Mouse (Mus musculus) midbrain, embryonic 16.5 days (tissue): ENCODE results near the gene Bsn. TPM values are rescaled to one million over a fixed set of nuclear protein-coding genes. Genes with fewer than 3 reads are reported as not detected.

ENCODE experiments used
- ATAC-seq: fragments of 200-750 bp; cut with Nextera tagmentation; 2 replicates; pipeline ENCODE4 v1.8.0; 2017; ENCODE audit warnings: moderate TSS enrichment
- H3K27ac ChIP-seq: fragments of 300-500 bp; sonication (generic); 2 replicates; pipeline ENCODE4 v1.5.1; 2014; ENCODE audit warnings: mild to moderate bottlenecking, low read length, mixed read lengths
- H3K27me3 ChIP-seq: fragments of 300-500 bp; sonication (generic); 2 replicates; pipeline ENCODE4 v1.6.1; 2014; ENCODE audit warnings: low read depth, low read length, mixed read lengths; ENCODE audit not compliant: control insufficient read depth, insufficient read depth
- H3K36me3 ChIP-seq: fragments of 300-500 bp; sonication (generic); 2 replicates; pipeline ENCODE4 v1.6.1; 2014; ENCODE audit warnings: mild to moderate bottlenecking, low read length, moderate library complexity, mixed read lengths; ENCODE audit not compliant: control insufficient read depth, insufficient read depth
- H3K4me1 ChIP-seq: fragments of 300-500 bp; sonication (generic); 2 replicates; pipeline ENCODE4 v1.6.1; 2014; ENCODE audit warnings: mild to moderate bottlenecking, low read length, mixed read lengths; ENCODE audit not compliant: control insufficient read depth, insufficient read depth
- H3K4me2 ChIP-seq: fragments of 300-500 bp; sonication (generic); 2 replicates; pipeline ENCODE4 v1.6.1; 2014; ENCODE audit warnings: mild to moderate bottlenecking, low read length, mixed read lengths
- H3K4me3 ChIP-seq: fragments of 300-500 bp; sonication (generic); 2 replicates; pipeline ENCODE4 v1.5.1; 2014; ENCODE audit warnings: low read depth, mild to moderate bottlenecking, low read length, moderate library complexity, mixed read lengths
- H3K9ac ChIP-seq: fragments of 300-500 bp; sonication (generic); 2 replicates; pipeline ENCODE4 v1.6.1; 2014; ENCODE audit warnings: low read depth, low read length, mixed read lengths
- H3K9me3 ChIP-seq: fragments of 300-500 bp; sonication (generic); replicated peaks from 2 replicates; pipeline ENCODE4 v1.6.1; 2014; ENCODE audit warnings: mild to moderate bottlenecking, low read length, mixed read lengths; ENCODE audit not compliant: control insufficient read depth, poor library complexity, severe bottlenecking
- WGBS: fragments of 180-500 bp; shearing (Covaris S2); extraction: QIAGEN DNeasy Blood & Tissue Kit; methylation state at CpG from one replicate; pipeline ENCODE4 v1.1.7; 2014; 5-methylcytosine and 5-hydroxymethylcytosine counted together
- microRNA-seq: library from miRNA; unstranded; fragments of <30 nt; microRNA quantifications from one replicate; pipeline ENCODE4, GENCODE M21; 2017
- polyA plus RNA-seq: library from polyadenylated mRNA; unstranded; fragments of >200 nt; fragmentation: Nextera tagmentation; extraction: Ambion mirVana; gene quantifications from 2 replicates; pipeline ENCODE4 v1.2.1, GENCODE M21; 2015

The Bsn gene
- polyA plus RNA-seq, 1 experiment from 2014 or later: 8.6 TPM

DNA sequence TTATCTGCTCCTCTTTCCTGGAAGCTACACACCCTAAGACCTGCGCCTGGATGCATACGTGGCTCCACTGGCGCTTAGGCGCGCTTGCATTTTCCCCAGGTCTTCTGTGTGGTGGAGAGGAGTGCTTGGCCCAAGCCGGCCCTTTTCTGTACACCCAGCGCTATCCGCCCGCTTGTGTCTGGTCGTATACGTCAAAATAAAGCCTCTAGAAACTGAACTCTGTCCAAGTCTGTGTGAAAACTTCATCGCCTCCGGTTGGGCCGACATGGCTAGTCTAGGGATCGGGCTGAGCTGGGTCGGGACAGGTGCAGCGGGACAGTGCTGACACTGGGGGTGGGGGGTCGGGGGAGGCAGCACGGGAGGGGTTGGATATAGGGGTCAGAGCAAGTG lies 141.6 kb downstream of the Bsn start:
- peak overlapping the region; percentile 77 for H3K4me3 ChIP-seq
- H3K36me3 ChIP-seq: peaks cover 18% of the 10 kb centered on the region
- peak overlapping the region; percentile 73 for H3K9ac ChIP-seq
- H3K27ac ChIP-seq: peak overlapping the region; percentile 58; the same call in 1 of the 2 replicates
- peak overlapping the region; percentile 89 for H3K4me2 ChIP-seq
- no peaks in the 10 kb centered on the region for H3K9me3 ChIP-seq
- peaks cover 18% of the 10 kb centered on the region for H3K4me1 ChIP-seq
- peak; percentile 50 for ATAC-seq
- no peaks in the 10 kb centered on the region for H3K27me3 ChIP-seq
- WGBS: under 1% methylated on average over 19 of the region's 19 CpGs

DNA sequence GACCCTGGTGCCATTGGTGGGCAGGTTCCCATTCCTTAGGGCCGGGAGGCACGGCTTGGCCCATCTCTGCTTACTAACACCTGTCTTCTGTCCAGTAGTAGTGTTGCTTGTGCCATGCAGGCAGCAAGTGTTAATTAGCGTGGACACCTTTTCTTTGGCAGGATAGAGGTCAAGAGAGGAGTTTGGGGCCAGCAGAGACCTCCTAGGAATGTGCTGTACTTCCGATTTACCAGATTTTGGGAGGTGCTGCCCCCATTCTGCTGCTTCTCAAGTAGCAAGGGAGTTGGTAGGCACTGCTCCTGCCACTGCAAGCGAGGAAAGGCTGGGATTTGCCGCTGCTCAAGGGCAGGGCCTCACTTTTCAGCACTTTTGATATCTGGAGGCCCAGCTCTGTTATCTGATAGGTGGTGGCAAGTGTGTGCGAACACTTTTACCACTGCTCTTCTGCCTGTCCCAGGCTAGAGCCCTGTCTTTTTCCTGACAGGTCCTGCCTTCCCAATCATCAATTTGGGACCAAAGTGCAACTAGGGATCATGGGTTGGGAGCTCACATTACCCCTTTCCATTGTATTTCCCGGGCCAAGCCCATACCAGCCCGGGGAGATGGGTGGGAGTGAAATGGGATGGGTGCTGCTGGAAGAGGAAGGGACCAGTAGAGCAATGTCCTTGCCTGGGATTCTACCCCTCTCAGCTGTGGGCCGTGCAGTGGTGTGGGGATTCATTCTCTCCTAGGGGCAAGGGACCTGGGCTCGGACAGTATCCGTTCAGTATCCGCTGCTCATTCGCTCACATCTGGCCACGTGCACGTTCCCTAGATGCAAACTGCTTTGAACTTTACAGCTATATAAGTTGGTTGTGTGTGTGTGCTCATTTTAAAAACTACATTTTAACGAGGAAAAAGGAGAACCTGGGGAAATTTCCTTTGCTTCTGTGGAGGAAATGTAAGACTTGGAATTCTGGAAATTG lies 142.3 kb downstream of the Bsn start:
- no peaks in the 10 kb centered on the region for H3K27me3 ChIP-seq
- 47% methylated on average over 17 of the region's 17 CpGs for WGBS
- no peak for ATAC-seq
- peaks cover 16% of the 10 kb centered on the region for H3K4me1 ChIP-seq
- H3K4me3 ChIP-seq: peak overlapping the region; percentile 77
- no peaks in the 10 kb centered on the region for H3K9me3 ChIP-seq
- H3K9ac ChIP-seq: peak overlapping the region; percentile 73
- peak overlapping the region; percentile 58; the same call in 1 of the 2 replicates for H3K27ac ChIP-seq
- H3K4me2 ChIP-seq: peak overlapping the region; percentile 89
- H3K36me3 ChIP-seq: peaks cover 18% of the 10 kb centered on the region

DNA sequence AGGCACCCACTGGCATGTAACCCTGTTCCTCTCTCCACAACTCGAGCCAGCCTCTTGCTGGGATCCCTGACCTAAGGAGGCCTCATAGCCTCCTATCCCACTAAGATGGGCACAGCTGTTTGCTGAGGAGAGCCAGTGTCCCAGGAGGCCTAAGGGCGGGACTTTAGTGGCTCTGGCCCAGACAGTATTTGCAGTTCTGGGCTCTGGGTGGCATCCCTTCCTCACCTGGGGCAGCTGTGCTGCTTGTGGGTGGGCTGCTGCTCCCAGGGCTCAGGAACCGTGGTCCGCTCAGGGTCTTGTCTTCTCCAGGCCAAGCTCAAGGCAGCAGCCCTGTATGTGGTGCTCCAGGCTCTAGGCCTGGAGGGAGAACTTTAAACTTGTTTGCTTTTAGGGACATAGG lies 143.6 kb downstream of the Bsn start:
- H3K4me2 ChIP-seq: no peak overlapping the region
- no peaks in the 10 kb centered on the region for H3K27me3 ChIP-seq
- no peak for ATAC-seq
- H3K4me3 ChIP-seq: no peak overlapping the region
- WGBS: 85% methylated on average over 4 of the region's 4 CpGs
- H3K27ac ChIP-seq: no peak overlapping the region
- peaks cover 16% of the 10 kb centered on the region for H3K4me1 ChIP-seq
- H3K9me3 ChIP-seq: no peaks in the 10 kb centered on the region
- H3K36me3 ChIP-seq: peaks cover 21% of the 10 kb centered on the region
- H3K9ac ChIP-seq: no peak overlapping the region

Small RNA genes lying within 50 kb of the gene (microRNA-seq; reads per million reads assigned to microRNA genes)
- gene Gm47303: not detected
- not detected for gene Mir7088

Other genes with a start within 250 kb of the Bsn start
- 10.0 and 12.6 TPM in 2 replicates for gene Traip, start 240.2 kb downstream of the Bsn start, polyA plus RNA-seq
- 3.7 and 4.7 TPM in 2 replicates for gene Uba7, start 214.9 kb downstream of the Bsn start, polyA plus RNA-seq
- gene Gm20661, start 207.3 kb downstream of the Bsn start, polyA plus RNA-seq: 0.65 and 0.67 TPM in 2 replicates
- 16.7 and 17.6 TPM in 2 replicates for gene Inka1, start 204.5 kb downstream of the Bsn start, polyA plus RNA-seq
- gene Cdhr4, start 197.9 kb downstream of the Bsn start, polyA plus RNA-seq: 1.2 and 1.4 TPM in 2 replicates
- gene Gm20662, start 194.0 kb downstream of the Bsn start, polyA plus RNA-seq: 0.83 and 0.97 TPM in 2 replicates
- 115 and 118 TPM in 2 replicates for gene Ip6k1, start 187.9 kb downstream of the Bsn start, polyA plus RNA-seq
- gene Gmppb, start 141.1 kb downstream of the Bsn start, polyA plus RNA-seq: 19.8 and 22.8 TPM in 2 replicates
- gene Amigo3, start 137.2 kb downstream of the Bsn start, polyA plus RNA-seq: 2.6 and 2.8 TPM in 2 replicates
- 0.09 TPM in 1 of 2 replicates, not detected in the other for gene Mst1, start 109.9 kb downstream of the Bsn start, polyA plus RNA-seq
- gene Rnf123, start 107.0 kb downstream of the Bsn start, polyA plus RNA-seq: 53.4 and 53.9 TPM in 2 replicates
- 46.0 and 50.8 TPM in 2 replicates for gene Apeh, start 95.8 kb downstream of the Bsn start, polyA plus RNA-seq
- 67.9 and 79.5 TPM in 2 replicates for gene Dag1, start 73.6 kb upstream of the Bsn start, polyA plus RNA-seq
- gene Nicn1, start 100.0 kb upstream of the Bsn start, polyA plus RNA-seq: 149 and 163 TPM in 2 replicates
- 30.2 and 33.6 TPM in 2 replicates for gene Amt, start 106.5 kb upstream of the Bsn start, polyA plus RNA-seq
- 273 and 286 TPM in 2 replicates for gene Rhoa, start 115.7 kb upstream of the Bsn start, polyA plus RNA-seq
- gene Tcta, start 115.8 kb upstream of the Bsn start, polyA plus RNA-seq: 47.9 and 49.2 TPM in 2 replicates
- 434 and 456 TPM in 2 replicates for gene Gpx1, start 148.5 kb upstream of the Bsn start, polyA plus RNA-seq
- 126 and 142 TPM in 2 replicates for gene Usp4, start 157.5 kb upstream of the Bsn start, polyA plus RNA-seq
- gene 1700102P08Rik, start 202.4 kb upstream of the Bsn start, polyA plus RNA-seq: 2.3 and 2.5 TPM in 2 replicates
- 1.7 and 2.6 TPM in 2 replicates for gene Ccdc36, start 238.1 kb upstream of the Bsn start, polyA plus RNA-seq
- not detected in 2 replicates for gene BC048562, start 246.1 kb upstream of the Bsn start, polyA plus RNA-seq